Mouse (Mus musculus) embryonic facial prominence, embryonic 13.5 days (tissue): ENCODE data around the gene Alkbh6. TPM values are rescaled to one million over a fixed set of nuclear protein-coding genes. Genes with fewer than 3 reads are reported as not detected.

Experiments
- ATAC-seq: fragments of 200-750 bp; cut with Nextera tagmentation; 2 replicates; pipeline ENCODE4 v1.8.0; 2017; ENCODE audit warnings: low read depth; ENCODE audit not compliant: insufficient number of reproducible peaks, insufficient read depth, low FRiP score, low TSS enrichment
- H3K27ac ChIP-seq: fragments of 300-500 bp; sonication (generic); 2 replicates; pipeline ENCODE4 v1.5.1; 2015; ENCODE audit warnings: moderate library complexity, mild to moderate bottlenecking, inconsistent platforms
- H3K27me3 ChIP-seq: fragments of 300-500 bp; sonication (generic); 2 replicates; pipeline ENCODE4 v1.6.1; 2015; ENCODE audit warnings: mild to moderate bottlenecking, inconsistent platforms
- H3K36me3 ChIP-seq: fragments of 300-500 bp; sonication (generic); 2 replicates; pipeline ENCODE4 v1.6.1; 2015; ENCODE audit warnings: mild to moderate bottlenecking, inconsistent platforms
- H3K4me1 ChIP-seq: fragments of 300-500 bp; sonication (generic); 2 replicates; pipeline ENCODE4 v1.6.1; 2015; ENCODE audit warnings: inconsistent platforms
- H3K4me2 ChIP-seq: fragments of 300-500 bp; sonication (generic); 2 replicates; pipeline ENCODE4 v1.6.1; 2015; ENCODE audit warnings: moderate library complexity, mild to moderate bottlenecking, inconsistent platforms
- H3K4me3 ChIP-seq: fragments of 300-500 bp; sonication (generic); 2 replicates; pipeline ENCODE4 v1.5.1; 2015; ENCODE audit warnings: mild to moderate bottlenecking, inconsistent platforms
- H3K9ac ChIP-seq: fragments of 300-500 bp; sonication (generic); 2 replicates; pipeline ENCODE4 v1.6.1; 2015; ENCODE audit warnings: mild to moderate bottlenecking, inconsistent platforms
- H3K9me3 ChIP-seq: fragments of 300-500 bp; sonication (generic); 2 replicates; pipeline ENCODE4 v1.6.1; 2016; ENCODE audit warnings: inconsistent platforms
- WGBS: fragments of 180-500 bp; shearing (Covaris S2); methylation state at CpG from one replicate; pipeline ENCODE4 v1.1.7; 2015; ENCODE audit warnings: mixed read lengths; 5-methylcytosine and 5-hydroxymethylcytosine counted together
- polyA plus RNA-seq: library from polyadenylated mRNA; unstranded; fragments of >200 nt; fragmentation: Nextera tagmentation; extraction: Ambion mirVana; gene quantifications from 2 replicates; pipeline ENCODE4 v1.2.1, GENCODE M21; 2015

Alkbh6 gene
- polyA plus RNA-seq, result 91.8 and 104 TPM in 2 replicates

GRCm38 (mm10) chr7:30308076-30309005 is at the start of gene Alkbh6:
Gene Alkbh6, plus strand, starts transcription at chr7:30308717.
- Histone ChIP-seq H3K4me3 (peak within 1 kb of the TSS; percentile 65), H3K27ac (peak within 1 kb of the TSS; percentile 78), H3K27me3 (no peaks in the 10 kb centered on the region), H3K4me2 (peak within 1 kb of the TSS; percentile 90), H3K4me1 (peaks cover 21% of the 10 kb centered on the region), H3K9me3 (no peaks in the 10 kb centered on the region), H3K9ac (peak within 1 kb of the TSS; percentile 80), H3K36me3 (peaks cover 55% of the 10 kb centered on the region)
- 5% methylated on average over 27 of the region's 27 CpGs for WGBS
- ATAC-seq, result peak; percentile 99

GRCm38 (mm10) chr7:30265041-30265440 is 43.5 kb upstream of the Alkbh6 start:
- H3K4me3 ChIP-seq, result no peak overlapping the region
- H3K27me3 ChIP-seq, result no peaks in the 10 kb centered on the region
- WGBS, result 78% methylated on average over 2 of the region's 2 CpGs
- H3K4me1 ChIP-seq, result no peaks in the 10 kb centered on the region
- no peak overlapping the region for H3K4me2 ChIP-seq
- H3K27ac ChIP-seq, result no peak overlapping the region
- H3K36me3 ChIP-seq, result peaks cover 31% of the 10 kb centered on the region
- no peak overlapping the region for H3K9ac ChIP-seq
- H3K9me3 ChIP-seq, result no peaks in the 10 kb centered on the region
- ATAC-seq, result no peak

GRCm38 (mm10) chr7:30265531-30265930 is 43.0 kb upstream of the Alkbh6 start:
- ATAC-seq, result no peak
- H3K9me3 ChIP-seq, result no peaks in the 10 kb centered on the region
- H3K4me3 ChIP-seq, result no peak overlapping the region
- 92% methylated on average over 5 of the region's 5 CpGs for WGBS
- H3K4me1 ChIP-seq, result no peaks in the 10 kb centered on the region
- H3K27ac ChIP-seq, result no peak overlapping the region
- H3K36me3 ChIP-seq, result peaks cover 31% of the 10 kb centered on the region
- no peaks in the 10 kb centered on the region for H3K27me3 ChIP-seq
- no peak overlapping the region for H3K9ac ChIP-seq
- no peak overlapping the region for H3K4me2 ChIP-seq

GRCm38 (mm10) chr7:30265935-30266334 is 42.6 kb upstream of the Alkbh6 start:
- 87% methylated on average over 7 of the region's 7 CpGs for WGBS
- no peaks in the 10 kb centered on the region for H3K9me3 ChIP-seq
- H3K4me2 ChIP-seq, result no peak overlapping the region
- H3K27ac ChIP-seq, result no peak overlapping the region
- H3K4me1 ChIP-seq, result no peaks in the 10 kb centered on the region
- no peak overlapping the region for H3K9ac ChIP-seq
- H3K36me3 ChIP-seq, result peaks cover 31% of the 10 kb centered on the region
- no peak overlapping the region for H3K4me3 ChIP-seq
- ATAC-seq, result no peak
- no peaks in the 10 kb centered on the region for H3K27me3 ChIP-seq

GRCm38 (mm10) chr7:30266780-30267179 is 41.7 kb upstream of the Alkbh6 start:
- WGBS, result 88% methylated on average over 3 of the region's 3 CpGs
- no peak overlapping the region for H3K9ac ChIP-seq
- H3K4me3 ChIP-seq, result no peak overlapping the region
- H3K27me3 ChIP-seq, result no peaks in the 10 kb centered on the region
- H3K27ac ChIP-seq, result no peak overlapping the region
- ATAC-seq, result no peak
- H3K4me1 ChIP-seq, result no peaks in the 10 kb centered on the region
- no peak overlapping the region for H3K4me2 ChIP-seq
- H3K36me3 ChIP-seq, result peaks cover 25% of the 10 kb centered on the region
- no peaks in the 10 kb centered on the region for H3K9me3 ChIP-seq

- no peak for ATAC-seq
- WGBS, result 83% methylated on average over 4 of the region's 4 CpGs
These were observed 38.9 kb upstream of the Alkbh6 start for GRCm38 (mm10) chr7:30269641-30270040.

GRCm38 (mm10) chr7:30274383-30274782 is 34.1 kb upstream of the Alkbh6 start:
- Histone ChIP-seq H3K4me2 (no peak overlapping the region), H3K27me3 (no peaks in the 10 kb centered on the region), H3K27ac (no peak overlapping the region), H3K9me3 (no peaks in the 10 kb centered on the region), H3K36me3 (no peaks in the 10 kb centered on the region), H3K9ac (no peak overlapping the region), H3K4me3 (no peak overlapping the region), H3K4me1 (peaks cover 3% of the 10 kb centered on the region)
- WGBS, result 78% methylated on average over 6 of the region's 6 CpGs
- no peak for ATAC-seq

More at GRCm38 (mm10) chr7:30269641-30270040, 38.9 kb upstream of the Alkbh6 start:
- no peak overlapping the region for H3K4me2 ChIP-seq
- no peak overlapping the region for H3K27ac ChIP-seq
- H3K27me3 ChIP-seq, result no peaks in the 10 kb centered on the region
- H3K9me3 ChIP-seq, result no peaks in the 10 kb centered on the region
- H3K36me3 ChIP-seq, result peaks cover 14% of the 10 kb centered on the region; the same call in 1 of the 2 replicates
- H3K4me1 ChIP-seq, result no peaks in the 10 kb centered on the region
- H3K4me3 ChIP-seq, result no peak overlapping the region
- H3K9ac ChIP-seq, result no peak overlapping the region

GRCm38 (mm10) chr7:30278911-30279310 is 29.6 kb upstream of the Alkbh6 start:
- no peak overlapping the region for H3K4me3 ChIP-seq
- peaks cover 12% of the 10 kb centered on the region for H3K4me1 ChIP-seq
- H3K9me3 ChIP-seq, result no peaks in the 10 kb centered on the region
- ATAC-seq, result no peak
- no peak overlapping the region for H3K27ac ChIP-seq
- no peak overlapping the region for H3K9ac ChIP-seq
- peak overlapping the region; percentile 85 for H3K4me2 ChIP-seq
- no peaks in the 10 kb centered on the region for H3K36me3 ChIP-seq
- 56% methylated on average over 2 of the region's 2 CpGs for WGBS
- no peaks in the 10 kb centered on the region for H3K27me3 ChIP-seq

- no peaks in the 10 kb centered on the region for H3K27me3 ChIP-seq
- H3K9me3 ChIP-seq, result no peaks in the 10 kb centered on the region
- peak overlapping the region; percentile 81 for H3K4me3 ChIP-seq
- WGBS, result 0% methylated on average over 6 of the region's 6 CpGs
- peak overlapping the region; percentile 69 for H3K9ac ChIP-seq
- no peaks in the 10 kb centered on the region for H3K36me3 ChIP-seq
- no peak for ATAC-seq
- 0 out of 2 replicates have a peak overlapping the region, but pooled peaks have one; percentile 97 for H3K27ac ChIP-seq
- H3K4me2 ChIP-seq, result peak overlapping the region; percentile 85
- H3K4me1 ChIP-seq, result peaks cover 12% of the 10 kb centered on the region
These were observed 29.0 kb upstream of the Alkbh6 start for GRCm38 (mm10) chr7:30279536-30279935.

- Histone ChIP-seq H3K9ac (peak within 1 kb of the TSS; percentile 69), H3K36me3 (no peaks in the 10 kb centered on the region), H3K4me3 (peak within 1 kb of the TSS; percentile 81), H3K4me1 (peaks cover 12% of the 10 kb centered on the region), H3K9me3 (no peaks in the 10 kb centered on the region), H3K27ac (peak within 1 kb of the TSS; percentile 97), H3K4me2 (peak within 1 kb of the TSS; percentile 85), H3K27me3 (no peaks in the 10 kb centered on the region)
- peak; percentile 94 for ATAC-seq
- under 1% methylated on average over 49 of the region's 49 CpGs for WGBS
These were observed 28.4 kb upstream of the Alkbh6 start, which contains the start of the genes Thap8 and Wdr62 for GRCm38 (mm10) chr7:30279951-30280669. Gene Thap8, plus strand, starts transcription at chr7:30280094. Gene Wdr62, minus strand, starts transcription at chr7:30280419.

GRCm38 (mm10) chr7:30280670-30281138 is 27.8 kb upstream of the Alkbh6 start:
- peak overlapping the region; percentile 81 for H3K4me3 ChIP-seq
- H3K4me2 ChIP-seq, result peak overlapping the region; percentile 85
- ATAC-seq, result peak; percentile 86
- under 1% methylated on average over 20 of the region's 20 CpGs for WGBS
- peak overlapping the region; percentile 97 for H3K27ac ChIP-seq
- no peaks in the 10 kb centered on the region for H3K27me3 ChIP-seq
- peaks cover 12% of the 10 kb centered on the region for H3K4me1 ChIP-seq
- no peaks in the 10 kb centered on the region for H3K9me3 ChIP-seq
- no peaks in the 10 kb centered on the region for H3K36me3 ChIP-seq
- peak overlapping the region; percentile 68 for H3K9ac ChIP-seq
